Mouse (Mus musculus) cerebellum, adult 2 months (tissue): Measurements from ENCODE around the gene Flnb. TPM values are rescaled to one million over a fixed set of nuclear protein-coding genes. Genes with fewer than 3 reads are reported as not detected.
A peak's percentile ranks its signal among the peaks of the same experiment; 100 is the strongest.

ENCODE experiments used
- DNase-seq, 2 experiments: peaks; one replicate each; pipeline ENCODE4 v3.0.0; 2021
- H3K27ac ChIP-seq: fragments of 200-500 bp; 2 replicates; pipeline ENCODE4 v1.5.1; 2012; ENCODE audit warnings: low read length, control low read depth, inconsistent platforms; ENCODE audit not compliant: insufficient read depth
- H3K27me3 ChIP-seq: fragments of 200-500 bp; 2 replicates; pipeline ENCODE4 v1.6.1; 2012; ENCODE audit warnings: inconsistent platforms, mild to moderate bottlenecking, low read length, moderate library complexity; ENCODE audit not compliant: control insufficient read depth, insufficient read depth
- H3K4me1 ChIP-seq: fragments of 200-500 bp; 2 replicates; pipeline ENCODE4 v1.6.1; 2011; ENCODE audit warnings: low read length; ENCODE audit not compliant: control insufficient read depth, insufficient read depth
- H3K4me3 ChIP-seq: fragments of 200-500 bp; replicated peaks from 2 replicates; pipeline ENCODE3; 2011; ENCODE audit warnings: mild to moderate bottlenecking, low read depth, low read length, control low read depth; ENCODE audit not compliant: insufficient read depth
- CTCF ChIP-seq: fragments of 200-500 bp; IDR thresholded peaks from 2 replicates; pipeline ENCODE4 v1.5.1; 2011; ENCODE audit warnings: low read depth, mild to moderate bottlenecking, control low read depth, low read length, moderate library complexity, borderline replicate concordance; ENCODE audit not compliant: insufficient read depth
- POLR2A ChIP-seq: fragments of 200-500 bp; IDR thresholded peaks from 2 replicates; pipeline ENCODE4 v1.6.1; 2011; ENCODE audit warnings: low read length, control low read depth, borderline replicate concordance; ENCODE audit not compliant: insufficient read depth
- WGBS: fragments of 180-500 bp; shearing (Covaris S2); methylation state at CpG from one replicate; pipeline ENCODE4 v1.1.7; 2018; 5-methylcytosine and 5-hydroxymethylcytosine counted together
- polyA plus RNA-seq: library from polyadenylated mRNA; depleted of rRNA; stranded (reverse); fragments of >200 nt; gene quantifications from 2 replicates; pipeline ENCODE4 v1.2.3, GENCODE M21; 2012

Flnb gene
- polyA plus RNA-seq, 1 experiment, result 33.0 TPM

- no peak overlapping the region for H3K4me3 ChIP-seq
- no peak for DNase-seq
- no peak overlapping the region for H3K27ac ChIP-seq
- no peak for TF ChIP-seq CTCF
- no peak for TF ChIP-seq POLR2A
- no peaks in the 10 kb centered on the region for H3K4me1 ChIP-seq
- H3K27me3 ChIP-seq, result no peaks in the 10 kb centered on the region
- WGBS, result 70% methylated on average over 7 of the region's 7 CpGs
Observed at GRCm38 (mm10) chr14:7929029-7929428, 111.3 kb downstream of the Flnb start.

GRCm38 (mm10) chr14:7932151-7932550 is 114.4 kb downstream of the Flnb start:
- no peak overlapping the region for H3K4me3 ChIP-seq
- H3K27ac ChIP-seq, result no peak overlapping the region
- no peaks in the 10 kb centered on the region for H3K4me1 ChIP-seq
- WGBS, result 91% methylated on average over 4 of the region's 4 CpGs
- H3K27me3 ChIP-seq, result no peaks in the 10 kb centered on the region
- no peak for DNase-seq
- no peak for TF ChIP-seq POLR2A
- no peak for TF ChIP-seq CTCF

GRCm38 (mm10) chr14:7934166-7934565 is 116.4 kb downstream of the Flnb start:
- H3K4me1 ChIP-seq, result 0 out of 2 replicates have a peak, but pooled peaks cover 2% of the 10 kb centered on the region
- H3K4me3 ChIP-seq, result no peak overlapping the region
- no peak overlapping the region for H3K27ac ChIP-seq
- TF ChIP-seq CTCF (no peak), POLR2A (no peak)
- DNase-seq, result no peak
- H3K27me3 ChIP-seq, result no peaks in the 10 kb centered on the region
- 93% methylated on average over 7 of the region's 7 CpGs for WGBS

- Histone ChIP-seq H3K27ac (no peak overlapping the region), H3K4me1 (0 out of 2 replicates have a peak, but pooled peaks cover 2% of the 10 kb centered on the region), H3K4me3 (no peak overlapping the region), H3K27me3 (no peaks in the 10 kb centered on the region)
- DNase-seq, result peak in 1 of 2 experiments; percentile 25
- 50% methylated on average over 17 of the region's 17 CpGs for WGBS
- 0 out of 2 replicates have a peak, but pooled peaks have one; percentile 38 for TF ChIP-seq CTCF
- no peak for TF ChIP-seq POLR2A
Observed at GRCm38 (mm10) chr14:7937052-7937630, 119.4 kb downstream of the Flnb start.

- Histone ChIP-seq H3K4me3 (no peak overlapping the region), H3K4me1 (peaks cover 10% of the 10 kb centered on the region; the same call in 1 of the 2 replicates), H3K27ac (no peak overlapping the region), H3K27me3 (no peaks in the 10 kb centered on the region)
- WGBS, result 45% methylated on average over 19 of the region's 19 CpGs
- TF ChIP-seq POLR2A (no peak), CTCF (no peak)
- DNase-seq, result peak in 1 of 2 experiments; percentile 35
Observed at GRCm38 (mm10) chr14:7938809-7939784, 121.3 kb downstream of the Flnb start.

DNA sequence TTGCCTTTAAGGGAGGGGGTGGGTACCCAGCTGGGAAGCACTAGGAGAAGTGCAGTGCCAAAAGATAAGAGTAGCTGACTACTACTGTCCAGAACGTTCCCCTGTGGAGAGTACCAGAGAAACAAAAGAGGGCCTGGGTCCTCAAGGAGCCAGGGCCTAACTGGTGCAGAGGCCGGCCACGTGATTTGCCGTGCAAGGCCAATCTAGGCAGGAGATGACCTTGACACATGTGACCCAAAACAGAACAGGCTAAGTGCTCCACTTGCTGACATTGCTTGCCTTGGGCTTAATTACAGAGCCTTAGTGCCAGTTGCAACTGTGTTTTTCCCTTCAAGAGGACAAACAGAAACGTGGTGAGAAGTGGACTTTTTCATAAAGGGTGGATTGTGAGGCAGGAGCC is 123.7 kb downstream of the Flnb start:
- no peak for DNase-seq
- H3K27ac ChIP-seq, result no peak overlapping the region
- H3K4me3 ChIP-seq, result no peak overlapping the region
- no peak for TF ChIP-seq CTCF
- no peak for TF ChIP-seq POLR2A
- H3K4me1 ChIP-seq, result peaks cover 10% of the 10 kb centered on the region; the same call in 1 of the 2 replicates
- H3K27me3 ChIP-seq, result no peaks in the 10 kb centered on the region
- WGBS, result 84% methylated on average over 5 of the region's 5 CpGs

DNA sequence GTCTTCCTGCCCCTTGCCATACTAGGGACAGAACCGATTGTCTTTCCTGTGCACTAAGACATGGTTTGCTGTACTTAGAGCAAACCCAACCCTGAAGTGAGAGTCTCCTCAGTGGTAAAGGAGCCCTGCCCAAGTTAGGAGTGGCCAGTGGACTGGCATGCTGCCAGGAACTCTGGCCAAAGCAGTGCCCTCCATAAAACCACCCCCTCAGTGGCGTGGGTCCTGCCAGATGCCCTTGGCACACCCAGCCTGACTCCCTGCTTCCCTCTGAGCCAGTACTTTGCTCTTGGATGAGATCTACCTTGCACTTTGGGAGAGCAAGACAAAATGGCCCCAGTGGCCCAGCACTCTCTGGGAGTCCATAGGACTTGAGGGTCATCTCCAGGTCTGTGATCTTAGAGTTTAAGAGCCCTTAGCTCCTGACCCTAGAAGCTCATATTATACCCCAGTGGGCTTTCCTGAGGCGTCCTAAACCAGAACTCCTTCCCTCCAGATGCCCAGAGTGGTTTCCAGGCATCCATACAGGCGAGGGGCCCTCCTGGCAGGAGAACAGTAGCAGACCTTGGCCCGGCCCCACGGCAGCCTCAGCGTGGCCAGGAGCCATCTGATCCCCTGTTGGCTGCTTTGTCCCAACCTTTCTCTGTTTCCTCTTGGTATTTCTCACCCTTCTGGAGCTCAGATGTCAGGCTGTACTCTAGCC is 125.5 kb downstream of the Flnb start:
- TF ChIP-seq POLR2A (no peak), CTCF (no peak)
- WGBS, result 14% methylated on average over 7 of the region's 7 CpGs
- DNase-seq, result peak; percentile 36 to 46
- H3K27me3 ChIP-seq, result no peaks in the 10 kb centered on the region
- H3K4me3 ChIP-seq, result no peak overlapping the region
- H3K4me1 ChIP-seq, result peaks cover 10% of the 10 kb centered on the region; the same call in 1 of the 2 replicates
- peak overlapping the region; percentile 34; the same call in 1 of the 2 replicates for H3K27ac ChIP-seq
